Mouse (Mus musculus) small intestine, adult 2 months (tissue): Measurements from ENCODE around the gene BC005624. TPM values are rescaled to one million over a fixed set of nuclear protein-coding genes. Genes with fewer than 3 reads are reported as not detected.

Source experiments
- H3K27ac ChIP-seq: fragments of 200-500 bp; 2 replicates; pipeline ENCODE4 v1.5.1; 2012; ENCODE audit warnings: low read depth, low read length, control low read depth, inconsistent platforms; ENCODE audit not compliant: insufficient read depth
- H3K27me3 ChIP-seq: fragments of 200-500 bp; 2 replicates; pipeline ENCODE4 v1.6.1; 2012; ENCODE audit warnings: mild to moderate bottlenecking, moderate library complexity, low read length, inconsistent platforms; ENCODE audit not compliant: control insufficient read depth, insufficient read depth
- H3K36me3 ChIP-seq: fragments of 200-500 bp; 2 replicates; pipeline ENCODE4 v1.6.1; 2012; ENCODE audit warnings: mild to moderate bottlenecking, low read length, control low read depth, inconsistent platforms; ENCODE audit not compliant: control insufficient read depth, insufficient read depth
- H3K4me1 ChIP-seq: fragments of 200-500 bp; 2 replicates; pipeline ENCODE4 v1.6.1; 2012; ENCODE audit warnings: low read length, inconsistent platforms, mixed read lengths; ENCODE audit not compliant: control insufficient read depth, insufficient read depth, insufficient read length
- H3K4me3 ChIP-seq: fragments of 200-500 bp; 2 replicates; pipeline ENCODE4 v1.5.1; 2012; ENCODE audit warnings: low read depth, mild to moderate bottlenecking, control low read depth, inconsistent platforms, low read length, moderate library complexity
- CTCF ChIP-seq: fragments of 200-500 bp; IDR thresholded peaks from 2 replicates; pipeline ENCODE4 v1.5.1; 2012; ENCODE audit warnings: low read depth, mild to moderate bottlenecking, control low read depth, inconsistent platforms, low read length, moderate library complexity, mixed read lengths; ENCODE audit not compliant: insufficient replicate concordance, insufficient read length; ENCODE audit errors: extremely low read depth
- POLR2A ChIP-seq: fragments of 200-500 bp; IDR thresholded peaks from 2 replicates; pipeline ENCODE4 v1.6.1; 2012; ENCODE audit warnings: low read depth, mild to moderate bottlenecking, control low read depth, inconsistent platforms, low read length, moderate library complexity
- WGBS: fragments of 180-500 bp; shearing (Covaris S2); methylation state at CpG from one replicate; pipeline ENCODE4 v1.1.7; 2018; 5-methylcytosine and 5-hydroxymethylcytosine counted together
- polyA plus RNA-seq: library from polyadenylated mRNA; depleted of rRNA; stranded (reverse); fragments of >200 nt; gene quantifications from 2 replicates; pipeline ENCODE4 v1.2.3, GENCODE M21; 2012

Gene BC005624
- polyA plus RNA-seq, 1 experiment: 9.0 TPM

- H3K4me3 ChIP-seq: no peak overlapping the region
- TF ChIP-seq POLR2A: no peak
- TF ChIP-seq CTCF: no peak
- H3K27ac ChIP-seq: no peak overlapping the region
- H3K4me1 ChIP-seq: no peaks in the 10 kb centered on the region
- WGBS: 80% methylated on average over 8 of the region's 8 CpGs
- H3K36me3 ChIP-seq: peaks cover 3% of the 10 kb centered on the region; the same call in 1 of the 2 replicates
- H3K27me3 ChIP-seq: no peaks in the 10 kb centered on the region
Measured at GRCm38 (mm10) chr2:31018519-31018918, 36.5 kb upstream of the BC005624 start.

- H3K4me3 ChIP-seq: no peak overlapping the region
- peaks cover 3% of the 10 kb centered on the region; the same call in 1 of the 2 replicates for H3K36me3 ChIP-seq
- no peak for TF ChIP-seq CTCF
- 86% methylated on average over 18 of the region's 18 CpGs for WGBS
- no peaks in the 10 kb centered on the region for H3K27me3 ChIP-seq
- H3K4me1 ChIP-seq: no peaks in the 10 kb centered on the region
- H3K27ac ChIP-seq: no peak overlapping the region
Measured at GRCm38 (mm10) chr2:31017625-31018317, 35.8 kb upstream of the BC005624 start.

GRCm38 (mm10) chr2:31013371-31014120 lies 31.5 kb upstream of the BC005624 start:
- Histone ChIP-seq H3K36me3 (peaks cover 2% of the 10 kb centered on the region; the same call in 1 of the 2 replicates), H3K27ac (no peak overlapping the region), H3K27me3 (no peaks in the 10 kb centered on the region), H3K4me1 (no peaks in the 10 kb centered on the region), H3K4me3 (no peak overlapping the region)
- 80% methylated on average over 14 of the region's 14 CpGs for WGBS
- no peak for TF ChIP-seq CTCF
- no peak for TF ChIP-seq POLR2A

- Histone ChIP-seq H3K27ac (no peak overlapping the region), H3K27me3 (no peaks in the 10 kb centered on the region), H3K36me3 (peaks cover 5% of the 10 kb centered on the region), H3K4me1 (no peaks in the 10 kb centered on the region), H3K4me3 (no peak overlapping the region)
- TF ChIP-seq CTCF (no peak), POLR2A (no peak)
- WGBS: 87% methylated on average over 5 of the region's 5 CpGs
Measured at GRCm38 (mm10) chr2:31007208-31007607, 25.2 kb upstream of the BC005624 start.

- H3K4me1 ChIP-seq: no peaks in the 10 kb centered on the region
- H3K4me3 ChIP-seq: no peak overlapping the region
- no peaks in the 10 kb centered on the region for H3K27me3 ChIP-seq
- H3K27ac ChIP-seq: no peak overlapping the region
- TF ChIP-seq POLR2A (no peak), CTCF (no peak)
- peaks cover 8% of the 10 kb centered on the region for H3K36me3 ChIP-seq
- WGBS: 75% methylated on average over 5 of the region's 5 CpGs
Measured at GRCm38 (mm10) chr2:31006434-31006833, 24.4 kb upstream of the BC005624 start.

- Histone ChIP-seq H3K4me3 (no peak overlapping the region), H3K27ac (no peak overlapping the region), H3K36me3 (peaks cover 8% of the 10 kb centered on the region), H3K4me1 (no peaks in the 10 kb centered on the region), H3K27me3 (no peaks in the 10 kb centered on the region)
- no peak for TF ChIP-seq CTCF
- WGBS: 80% methylated on average over 2 of the region's 2 CpGs
Measured at GRCm38 (mm10) chr2:31005453-31005852, 23.5 kb upstream of the BC005624 start.

- H3K36me3 ChIP-seq: peaks cover 6% of the 10 kb centered on the region
- H3K4me1 ChIP-seq: no peaks in the 10 kb centered on the region
- WGBS: 93% methylated on average over 10 of the region's 10 CpGs
- H3K27me3 ChIP-seq: no peaks in the 10 kb centered on the region
- H3K27ac ChIP-seq: no peak overlapping the region
- no peak for TF ChIP-seq POLR2A
- TF ChIP-seq CTCF: no peak
- no peak overlapping the region for H3K4me3 ChIP-seq
Measured at GRCm38 (mm10) chr2:31002857-31003256, 20.9 kb upstream of the BC005624 start.
